Mouse (Mus musculus) left cerebral cortex, postnatal 25 days (tissue): ENCODE results near the gene Itpka. TPM values are rescaled to one million over a fixed set of nuclear protein-coding genes. Genes with fewer than 3 reads are reported as not detected.

Experiments used
- total RNA-seq, 2 experiments: library from RNA; stranded (reverse); gene quantifications; 2 replicates each; pipeline ENCODE4 v1.2.3; 2021

Gene Itpka
- total RNA-seq, 2 experiments from 2014 or later = 188 to 208 TPM

Other genes with a start within 250 kb of the Itpka start
- under 1 TPM; 0.57 to 0.98 TPM for gene Exd1, start 194.7 kb upstream of the Itpka start, total RNA-seq
- gene Chp1, start 194.6 kb upstream of the Itpka start, total RNA-seq = 100 to 1,000 TPM; 157 to 170 TPM
- under 1 TPM; 0.46 to 0.98 TPM for gene Nusap1, start 124.0 kb upstream of the Itpka start, total RNA-seq
- under 1 TPM; 0.50 TPM for gene Oip5, start 123.9 kb upstream of the Itpka start, total RNA-seq
- gene Ndufaf1, start 79.5 kb upstream of the Itpka start, total RNA-seq = 10 to 100 TPM; 31.8 to 33.2 TPM
- 10 to 100 TPM; 60.4 to 64.8 TPM for gene Rtf1, start 67.3 kb upstream of the Itpka start, total RNA-seq
- gene Ltk, start 18.1 kb downstream of the Itpka start, total RNA-seq = 10 to 100 TPM; 18.9 to 20.6 TPM
- 10 to 100 TPM; 17.7 to 20.2 TPM for gene Rpap1, start 45.2 kb downstream of the Itpka start, total RNA-seq
- gene Tyro3, start 55.4 kb downstream of the Itpka start, total RNA-seq = 100 to 1,000 TPM; 177 to 182 TPM
- 10 to 100 TPM; 62.2 to 67.9 TPM for gene Mga, start 154.9 kb downstream of the Itpka start, total RNA-seq
- 10 to 100 TPM; 52.2 to 52.7 TPM for gene Mapkbp1, start 230.4 kb downstream of the Itpka start, total RNA-seq